In genomic region chr4:129855051-129855970, GRCm38 (mm10) we compare ENCODE assay signal across 9 mouse cellular contexts. TPM values are rescaled to one million over a fixed set of nuclear protein-coding genes. Genes with fewer than 3 reads are reported as not detected.
DNase-seq lines count a peak whose midpoint lies in the region; ATAC-seq lines count a peak whose summit lies in the region.
"Had no signal": no experiment of that assay in that cellular context is flagged by ENCODE, and none has a peak within 500 bp of the region (broad histone marks: within the 10 kb centered on the region; RNA-seq: fewer than 3 reads in every experiment).

No protein-coding gene starts in this region.

- peak; percentile 35 for DNase-seq in right cerebral cortex, adult 18-20 months
- no peak for DNase-seq in right cerebral cortex, postnatal 14 days
- no peak for DNase-seq in hindbrain, embryonic 14.5 days (ENCODE audit: low spot score)
- no peak for DNase-seq in liver, embryonic 13.5 days
- DNase-seq in telencephalon, adult 2 months (ENCODE audit: low read depth, low spot score), result peak; percentile 40
- no peak for DNase-seq in frontal cortex, postnatal 36 days (ENCODE audit: low spot score in 2 of 2)
- no peak for DNase-seq in spleen, postnatal 10 days (ENCODE audit: low spot score in 2 of 2)
- DNase-seq in c-Kit-positive CD71-positive TER-119-positive erythroid progenitor cells, embryonic 14.5 days (ENCODE audit: low spot score), result no peak

- peaks cover 7% of the 10 kb centered on the region; the same call in 1 of the 2 replicates for H3K36me3 ChIP-seq in hindbrain, embryonic 14.5 days (replicated peaks; ENCODE audit: control insufficient read depth, insufficient read depth)
- H3K36me3 ChIP-seq in liver, embryonic 13.5 days, result peaks cover 15% of the 10 kb centered on the region

- no peak overlapping the region for H3K4me3 ChIP-seq in hindbrain, embryonic 14.5 days (replicated peaks; ENCODE audit: low read length)
- no peak overlapping the region for H3K4me3 ChIP-seq in liver, embryonic 13.5 days (replicated peaks)
- H3K4me3 ChIP-seq: erythroblast, embryonic 14.5 days had no signal

- H3K4me2 ChIP-seq in hindbrain, embryonic 14.5 days (replicated peaks), result no peak overlapping the region
- peak overlapping the region; percentile 16 for H3K4me2 ChIP-seq in liver, embryonic 13.5 days

- ATAC-seq in hindbrain, embryonic 14.5 days (ENCODE audit: low FRiP score), result no peak
- peak; percentile 90 for ATAC-seq in liver, embryonic 13.5 days (ENCODE audit: low read depth)

- H3K27me3 ChIP-seq in hindbrain, embryonic 14.5 days (ENCODE audit: control insufficient read depth, insufficient read depth, low read length), result no peaks in the 10 kb centered on the region
- no peaks in the 10 kb centered on the region for H3K27me3 ChIP-seq in liver, embryonic 13.5 days

- H3K9me3 ChIP-seq in hindbrain, embryonic 14.5 days (ENCODE audit: control insufficient read depth, low read length), result no peaks in the 10 kb centered on the region
- H3K9me3 ChIP-seq in liver, embryonic 13.5 days (replicated peaks), result no peaks in the 10 kb centered on the region

- H3K4me1 ChIP-seq in hindbrain, embryonic 14.5 days (replicated peaks; ENCODE audit: control insufficient read depth, insufficient read depth, low read length), result 0 out of 2 replicates have a peak, but pooled peaks cover 11% of the 10 kb centered on the region
- H3K4me1 ChIP-seq in liver, embryonic 13.5 days (replicated peaks), result peaks cover 27% of the 10 kb centered on the region

- 0 out of 2 replicates have a peak overlapping the region, but pooled peaks have one; percentile 52 for H3K27ac ChIP-seq in hindbrain, embryonic 14.5 days
- H3K27ac ChIP-seq in liver, embryonic 13.5 days, result peak overlapping the region; percentile 35; the same call in 1 of the 2 replicates

- H3K9ac ChIP-seq in hindbrain, embryonic 14.5 days, result no peak overlapping the region
- 0 out of 2 replicates have a peak overlapping the region, but pooled peaks have one; percentile 7 for H3K9ac ChIP-seq in liver, embryonic 13.5 days

- WGBS in hindbrain, embryonic 14.5 days, result 78% methylated on average over 16 of the region's 16 CpGs
- WGBS in liver, embryonic 13.5 days (ENCODE audit: insufficient replicate concordance), result 37% methylated on average over 16 of the region's 16 CpGs

RNA-seq across cellular contexts. Expression of gene Ptp4a2, which starts 44.3 kb away (rescaled TPM):
- polyA plus RNA-seq in hindbrain, embryonic 14.5 days (2014; fragmentation: Nextera tagmentation; extraction: Ambion mirVana), result 199 and 211 TPM in 2 replicates
- polyA plus RNA-seq in liver, embryonic 13.5 days (2015; fragmentation: Nextera tagmentation; extraction: Ambion mirVana), result 236 and 269 TPM in 2 replicates

Comparison
In these comparisons a context has a peak if more than half of its experiments do, and no peak if none do; other contexts are left out.
1. DNase-seq: peak in right cerebral cortex, adult 18-20 months (single experiment) and telencephalon, adult 2 months (single experiment); none in right cerebral cortex, postnatal 14 days (single experiment), hindbrain, embryonic 14.5 days (single experiment), liver, embryonic 13.5 days (single experiment), frontal cortex, postnatal 36 days (0 of 2), spleen, postnatal 10 days (0 of 2) and c-Kit-positive CD71-positive TER-119-positive erythroid progenitor cells, embryonic 14.5 days (single experiment).